Mouse (Mus musculus): ENCODE results near the gene Limk1.

- no peak for TF ChIP-seq POLR2A (IDR thresholded peaks at IDR 0.05; ENCODE audit: low read depth, low read length)
- TF ChIP-seq CTCF (conservative IDR thresholded peaks at IDR 0.05; ENCODE audit: insufficient read depth, insufficient read length, low read depth, low read length) = no peak
Observed at GRCm38 (mm10) chr5:134613727-134614126, 74.7 kb downstream of the Limk1 start.

All from kidney, adult 2 months (tissue).